Mouse (Mus musculus) kidney, postnatal 0 days (tissue): ENCODE measurements around the gene Ahnak. TPM values are rescaled to one million over a fixed set of nuclear protein-coding genes. Genes with fewer than 3 reads are reported as not detected.
A peak's percentile ranks its signal among the peaks of the same experiment; 100 is the strongest.
"Not testable (repeated sequence)": the region's sequence is repeated elsewhere in the genome, so short reads cannot be mapped to it uniquely, and the experiment has no call there.

Experiments
- ATAC-seq: fragments of 200-750 bp; cut with Nextera tagmentation; replicated peaks from 2 replicates; pipeline ENCODE4 v1.8.0; 2017; ENCODE audit warnings: low read depth, moderate number of reproducible peaks, moderate TSS enrichment, moderate library complexity; ENCODE audit not compliant: low FRiP score
- DNase-seq: peaks from one replicate; pipeline ENCODE4 v3.0.0-alpha.2; 2016; ENCODE audit warnings: low spot score
- H3K27ac ChIP-seq: fragments of 300-500 bp; sonication (generic); 2 replicates; pipeline ENCODE4 v1.5.1; 2014; ENCODE audit warnings: mild to moderate bottlenecking
- H3K27me3 ChIP-seq: fragments of 300-500 bp; sonication (generic); 2 replicates; pipeline ENCODE4 v1.6.1; 2014; ENCODE audit warnings: low read length, mixed read lengths; ENCODE audit not compliant: insufficient read depth
- H3K36me3 ChIP-seq: fragments of 300-500 bp; sonication (generic); 2 replicates; pipeline ENCODE4 v1.6.1; 2014; ENCODE audit warnings: low read length, mixed read lengths; ENCODE audit not compliant: insufficient read depth
- H3K4me1 ChIP-seq: fragments of 300-500 bp; sonication (generic); replicated peaks from 2 replicates; pipeline ENCODE4 v1.6.1; 2014; ENCODE audit warnings: antibody characterized with exemption, low read length, mixed read lengths; ENCODE audit not compliant: insufficient read depth
- H3K4me2 ChIP-seq: fragments of 300-500 bp; sonication (generic); 2 replicates; pipeline ENCODE4 v1.6.1; 2014; ENCODE audit warnings: mild to moderate bottlenecking, low read length, moderate library complexity, mixed read lengths
- H3K4me3 ChIP-seq: fragments of 300-500 bp; sonication (generic); replicated peaks from 2 replicates; pipeline ENCODE4 v1.5.1; 2014; ENCODE audit warnings: low read depth, low read length
- H3K9ac ChIP-seq: fragments of 300-500 bp; sonication (generic); 2 replicates; pipeline ENCODE4 v1.6.1; 2014; ENCODE audit warnings: low read depth, low read length
- H3K9me3 ChIP-seq: fragments of 300-500 bp; sonication (generic); replicated peaks from 2 replicates; pipeline ENCODE4 v1.6.1; 2016; ENCODE audit warnings: low read length, inconsistent platforms, mixed read lengths
- CTCF ChIP-seq: IDR thresholded peaks from 2 replicates; pipeline ENCODE4 v1.5.1; 2016; ENCODE audit warnings: antibody characterized with exemption, low read depth, mild to moderate bottlenecking, moderate library complexity
- WGBS: fragments of 180-500 bp; shearing (Covaris S2); extraction: QIAGEN DNeasy Blood & Tissue Kit; methylation state at CpG from one replicate; pipeline ENCODE4 v1.1.7; 2014; 5-methylcytosine and 5-hydroxymethylcytosine counted together
- polyA plus RNA-seq: library from polyadenylated mRNA; unstranded; fragments of >200 nt; fragmentation: Nextera tagmentation; extraction: Ambion mirVana; gene quantifications from 2 replicates; pipeline ENCODE4 v1.2.1, GENCODE M21; 2015

Gene Ahnak
- polyA plus RNA-seq, 1 experiment from 2014 or later: 27.5 TPM

DNA sequence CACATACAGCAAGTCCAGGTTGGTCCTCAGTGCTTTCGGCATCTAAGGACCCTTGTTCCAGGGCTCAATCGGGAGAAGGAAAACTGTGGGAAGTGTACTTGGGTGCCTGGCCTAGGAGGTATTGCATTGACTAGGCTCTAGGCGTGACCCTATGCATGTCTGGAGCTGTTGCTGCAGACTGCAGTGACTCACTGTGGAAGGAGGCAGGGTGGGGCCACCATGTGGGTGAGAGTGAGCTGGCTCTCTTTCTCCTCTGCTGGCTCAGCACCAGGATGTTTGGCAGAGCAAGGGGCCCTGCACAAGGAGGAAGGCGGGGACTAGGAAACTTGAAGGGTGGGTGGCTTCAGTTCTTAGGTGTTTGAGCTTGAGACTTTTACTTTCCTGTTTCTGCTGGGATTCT, 8.5 kb downstream of the Ahnak start:
- Histone ChIP-seq H3K27ac (peak overlapping the region; percentile 80), H3K9me3 (no peaks in the 10 kb centered on the region), H3K36me3 (peaks cover 16% of the 10 kb centered on the region; the same call in 1 of the 2 replicates), H3K4me1 (peaks cover 29% of the 10 kb centered on the region; the same call in 1 of the 2 replicates), H3K4me3 (no peak overlapping the region), H3K4me2 (no peak overlapping the region), H3K27me3 (no peaks in the 10 kb centered on the region), H3K9ac (no peak overlapping the region)
- TF ChIP-seq CTCF: no peak; the same call in 1 of the 2 replicates
- peak; percentile 87 for ATAC-seq
- peak; percentile 76 for DNase-seq
- WGBS: 46% methylated on average over 4 of the region's 4 CpGs

DNA sequence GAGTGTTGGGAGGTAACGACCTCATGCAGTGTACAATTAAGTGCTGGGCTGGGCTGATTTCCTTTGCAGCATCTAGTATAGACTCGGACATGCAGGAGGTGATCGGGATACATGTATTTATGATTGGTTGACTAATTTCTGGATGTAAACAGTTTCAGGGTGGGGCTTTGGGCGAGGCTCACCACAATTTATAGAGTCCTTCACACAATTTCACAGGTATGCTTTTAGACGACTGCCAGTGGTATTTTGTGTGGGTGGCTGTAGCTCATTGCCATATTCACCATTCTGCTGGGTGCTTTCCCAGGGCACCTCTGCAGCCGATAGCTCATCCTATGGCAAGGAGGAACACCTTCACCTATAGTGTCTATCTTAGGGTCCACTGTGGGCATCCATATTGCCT, 9.5 kb downstream of the Ahnak start:
- no peak overlapping the region for H3K4me2 ChIP-seq
- peaks cover 23% of the 10 kb centered on the region; the same call in 1 of the 2 replicates for H3K4me1 ChIP-seq
- H3K36me3 ChIP-seq: peaks cover 22% of the 10 kb centered on the region
- peak overlapping the region; percentile 80 for H3K27ac ChIP-seq
- DNase-seq (no peak), ATAC-seq (no peak)
- no peak overlapping the region for H3K9ac ChIP-seq
- 83% methylated on average over 6 of the region's 6 CpGs for WGBS
- no peak overlapping the region for H3K4me3 ChIP-seq
- H3K9me3 ChIP-seq: no peaks in the 10 kb centered on the region
- H3K27me3 ChIP-seq: no peaks in the 10 kb centered on the region
- TF ChIP-seq CTCF: no peak

DNA sequence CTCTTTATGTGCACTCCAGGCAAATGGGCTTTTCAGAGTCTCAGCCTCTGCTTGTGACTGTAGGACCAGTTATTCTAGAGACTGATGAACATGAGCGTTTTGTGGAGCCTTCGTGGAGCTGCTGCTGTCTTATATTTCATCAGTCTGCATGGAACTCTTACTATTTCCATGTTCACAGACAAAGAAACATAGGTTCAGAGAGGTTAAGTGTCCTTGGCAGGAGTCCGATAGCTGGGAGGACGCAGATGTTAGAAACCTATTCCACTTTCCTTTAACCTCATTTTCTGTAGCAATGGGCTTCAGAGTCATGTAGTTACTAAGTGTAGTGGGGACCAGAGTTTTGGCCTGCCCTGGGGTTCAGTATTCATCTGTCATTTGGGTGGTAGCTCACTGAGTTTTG, 10.1 kb downstream of the Ahnak start:
- H3K9ac ChIP-seq: no peak overlapping the region
- peaks cover 27% of the 10 kb centered on the region for H3K36me3 ChIP-seq

DNA sequence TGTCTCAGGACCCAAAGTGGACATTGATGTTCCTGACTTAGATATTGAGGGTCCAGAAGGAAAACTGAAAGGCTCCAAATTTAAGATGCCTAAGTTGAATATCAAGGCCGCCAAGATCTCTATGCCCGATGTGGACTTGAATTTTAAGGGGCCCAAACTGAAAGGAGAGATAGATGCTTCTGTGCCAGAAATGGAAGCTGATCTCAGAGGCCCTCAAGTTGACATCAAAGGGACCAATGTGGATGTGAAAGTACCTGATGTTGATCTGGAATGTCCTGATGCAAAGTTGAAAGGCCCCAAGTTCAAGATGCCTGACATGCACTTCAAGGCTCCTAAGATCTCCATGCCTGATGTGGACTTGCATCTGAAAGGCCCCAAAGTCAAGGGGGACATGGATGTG, 17.8 kb downstream of the Ahnak start:
- H3K27ac ChIP-seq, H3K4me1 ChIP-seq, ATAC-seq, H3K4me2 ChIP-seq, H3K9me3 ChIP-seq, DNase-seq, H3K27me3 ChIP-seq, H3K4me3 ChIP-seq, H3K9ac ChIP-seq: not testable (repeated sequence)
- 98% methylated on average over 2 of the region's 2 CpGs for WGBS
- peaks cover 23% of the 10 kb centered on the region; the same call in 1 of the 2 replicates for H3K36me3 ChIP-seq

More for the DNA sequence above, 10.1 kb downstream of the Ahnak start:
- TF ChIP-seq CTCF: no peak
- ATAC-seq: no peak
- Histone ChIP-seq H3K27me3 (no peaks in the 10 kb centered on the region), H3K27ac (0 out of 2 replicates have a peak overlapping the region, but pooled peaks have one; percentile 80), H3K4me1 (peaks cover 23% of the 10 kb centered on the region; the same call in 1 of the 2 replicates), H3K4me2 (no peak overlapping the region), H3K9me3 (no peaks in the 10 kb centered on the region), H3K4me3 (no peak overlapping the region)
- DNase-seq: no peak
- WGBS: 69% methylated on average over 4 of the region's 4 CpGs

DNA sequence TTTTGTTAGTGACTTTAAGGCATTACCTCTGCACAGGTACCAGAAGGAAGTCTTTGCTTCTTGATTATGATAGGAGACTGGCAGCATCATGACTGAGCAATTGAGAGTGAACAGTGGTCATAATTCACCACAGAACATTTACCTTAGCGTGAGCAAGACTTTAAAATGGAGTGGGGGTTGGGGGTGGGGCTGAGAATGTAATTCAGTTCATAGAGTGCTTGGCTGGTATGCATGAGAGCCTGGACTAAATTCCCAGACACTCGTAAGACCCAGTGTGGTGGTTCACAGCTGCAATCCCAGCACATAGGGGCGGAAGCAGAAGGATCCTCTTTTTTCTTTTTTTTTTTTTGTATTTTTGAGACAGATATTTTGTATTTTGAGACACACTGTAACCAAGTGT, 30.2 kb downstream of the Ahnak start:
- Histone ChIP-seq H3K36me3 (peaks cover 8% of the 10 kb centered on the region), H3K27me3 (no peaks in the 10 kb centered on the region), H3K4me2 (no peak overlapping the region), H3K4me3 (no peak overlapping the region), H3K4me1 (no peaks in the 10 kb centered on the region), H3K27ac (no peak overlapping the region), H3K9me3 (no peaks in the 10 kb centered on the region), H3K9ac (no peak overlapping the region)
- no peak for TF ChIP-seq CTCF
- DNase-seq (no peak), ATAC-seq (no peak)
- 83% methylated on average over 3 of the region's 3 CpGs for WGBS

DNA sequence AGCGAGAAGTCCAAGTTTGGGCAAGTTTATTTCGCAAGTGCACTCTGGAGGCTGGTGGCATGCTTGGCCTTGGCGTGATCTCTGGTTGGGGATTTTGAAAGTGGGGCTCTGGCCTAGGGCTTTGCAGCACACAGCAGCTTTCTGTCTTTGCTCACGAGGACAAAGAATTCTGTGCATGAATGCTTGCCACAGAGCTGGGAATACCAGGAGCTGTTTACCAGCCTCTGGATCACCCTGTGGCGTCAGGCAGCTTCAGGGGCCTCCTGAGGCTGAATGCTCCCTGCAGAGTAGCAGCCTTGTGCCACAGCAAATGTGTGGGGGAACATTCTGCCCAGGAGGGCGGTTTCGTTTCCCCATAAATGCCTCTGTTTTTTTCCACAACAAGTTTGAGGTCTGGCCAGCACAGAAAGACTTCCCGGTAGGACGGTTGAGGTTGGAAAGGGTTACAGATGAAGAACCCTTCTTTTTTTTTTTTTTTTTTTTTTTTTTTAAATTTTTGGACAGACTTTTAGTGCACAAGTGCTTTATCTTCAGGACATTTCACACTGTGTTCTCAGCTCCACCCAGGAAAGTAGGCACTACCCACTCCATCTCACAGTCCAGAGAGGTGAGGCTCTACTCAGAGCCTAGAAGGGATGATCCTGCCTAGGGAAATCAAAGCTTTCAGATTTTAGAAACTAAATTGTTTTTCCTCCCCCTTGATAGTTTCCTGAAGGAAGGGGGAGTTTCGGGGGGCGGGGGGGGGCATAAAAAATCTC, 34.1 kb downstream of the Ahnak start:
- Histone ChIP-seq H3K4me1 (no peaks in the 10 kb centered on the region), H3K27me3 (no peaks in the 10 kb centered on the region), H3K27ac (peak overlapping the region; percentile 62), H3K9me3 (no peaks in the 10 kb centered on the region), H3K36me3 (0 out of 2 replicates have a peak, but pooled peaks cover 1% of the 10 kb centered on the region), H3K9ac (0 out of 2 replicates have a peak overlapping the region, but pooled peaks have one; percentile 8), H3K4me3 (no peak overlapping the region), H3K4me2 (no peak overlapping the region)
- 61% methylated on average over 11 of the region's 11 CpGs for WGBS
- ATAC-seq (no peak), DNase-seq (no peak)
- no peak for TF ChIP-seq CTCF
